Mouse (Mus musculus) hindbrain, embryonic 16.5 days (tissue): Measurements from ENCODE around the gene Chrnb1. TPM values are rescaled to one million over a fixed set of nuclear protein-coding genes. Genes with fewer than 3 reads are reported as not detected.

Source experiments
- ATAC-seq: fragments of 200-750 bp; cut with Nextera tagmentation; 2 replicates; pipeline ENCODE4 v1.8.0; 2017; ENCODE audit warnings: moderate TSS enrichment, moderate library complexity
- H3K27ac ChIP-seq: fragments of 300-500 bp; sonication (generic); 2 replicates; pipeline ENCODE4 v1.5.1; 2014; ENCODE audit warnings: low read depth, mild to moderate bottlenecking, control low read depth, low read length, moderate library complexity
- H3K27me3 ChIP-seq: fragments of 300-500 bp; sonication (generic); replicated peaks from 2 replicates; pipeline ENCODE4 v1.6.1; 2014; ENCODE audit warnings: low read length; ENCODE audit not compliant: control insufficient read depth, insufficient read depth
- H3K36me3 ChIP-seq: fragments of 300-500 bp; sonication (generic); 2 replicates; pipeline ENCODE4 v1.6.1; 2014; ENCODE audit warnings: mild to moderate bottlenecking, low read length, moderate library complexity, mixed read lengths; ENCODE audit not compliant: control insufficient read depth, insufficient read depth
- H3K4me1 ChIP-seq: fragments of 300-500 bp; sonication (generic); 2 replicates; pipeline ENCODE4 v1.6.1; 2014; ENCODE audit warnings: low read depth, low read length; ENCODE audit not compliant: control insufficient read depth, insufficient read depth
- H3K4me2 ChIP-seq: fragments of 300-500 bp; sonication (generic); 2 replicates; pipeline ENCODE4 v1.6.1; 2014; ENCODE audit warnings: mild to moderate bottlenecking, low read length, control low read depth, moderate library complexity
- H3K4me3 ChIP-seq: fragments of 300-500 bp; sonication (generic); 2 replicates; pipeline ENCODE4 v1.5.1; 2014; ENCODE audit warnings: mild to moderate bottlenecking, low read length, control low read depth, moderate library complexity
- H3K9ac ChIP-seq: fragments of 300-500 bp; sonication (generic); 2 replicates; pipeline ENCODE4 v1.6.1; 2014; ENCODE audit warnings: low read depth, mild to moderate bottlenecking, control low read depth, low read length, moderate library complexity
- H3K9me3 ChIP-seq: fragments of 300-500 bp; sonication (generic); 2 replicates; pipeline ENCODE4 v1.6.1; 2014; ENCODE audit warnings: mild to moderate bottlenecking, low read length, moderate library complexity; ENCODE audit not compliant: control insufficient read depth
- WGBS: fragments of 180-500 bp; shearing (Covaris S2); extraction: QIAGEN DNeasy Blood & Tissue Kit; methylation state at CpG from one replicate; pipeline ENCODE4 v1.1.7; 2014; 5-methylcytosine and 5-hydroxymethylcytosine counted together
- polyA plus RNA-seq: library from polyadenylated mRNA; unstranded; fragments of >200 nt; fragmentation: Nextera tagmentation; extraction: Ambion mirVana; gene quantifications from 2 replicates; pipeline ENCODE4 v1.2.1, GENCODE M21; 2015

Chrnb1 gene
- polyA plus RNA-seq, 1 experiment from 2014 or later, result 1.4 TPM

DNA sequence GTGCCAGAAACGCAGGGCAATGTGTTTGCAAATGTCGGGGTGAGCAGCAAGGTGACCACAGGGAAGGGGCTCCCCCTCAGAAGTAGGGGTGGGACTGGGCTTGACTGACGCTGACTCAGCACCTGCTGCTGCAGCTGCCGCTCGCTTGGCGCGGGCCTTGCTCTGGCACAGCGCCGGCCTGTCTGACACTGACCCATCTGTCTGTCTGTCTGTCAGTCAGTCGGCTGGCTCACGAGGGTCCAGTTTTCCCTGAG lies 4.3 kb upstream of the Chrnb1 start:
- peak; percentile 1; the same call in 1 of the 2 replicates for ATAC-seq
- under 1% methylated on average over 11 of the region's 11 CpGs for WGBS
- H3K9ac ChIP-seq, result peak overlapping the region; percentile 85
- H3K36me3 ChIP-seq, result no peaks in the 10 kb centered on the region
- H3K9me3 ChIP-seq, result no peaks in the 10 kb centered on the region
- peak overlapping the region; percentile 85 for H3K4me2 ChIP-seq
- peaks cover 54% of the 10 kb centered on the region for H3K4me1 ChIP-seq
- peak overlapping the region; percentile 95 for H3K27ac ChIP-seq
- peaks cover 7% of the 10 kb centered on the region for H3K27me3 ChIP-seq
- peak overlapping the region; percentile 61 for H3K4me3 ChIP-seq

DNA sequence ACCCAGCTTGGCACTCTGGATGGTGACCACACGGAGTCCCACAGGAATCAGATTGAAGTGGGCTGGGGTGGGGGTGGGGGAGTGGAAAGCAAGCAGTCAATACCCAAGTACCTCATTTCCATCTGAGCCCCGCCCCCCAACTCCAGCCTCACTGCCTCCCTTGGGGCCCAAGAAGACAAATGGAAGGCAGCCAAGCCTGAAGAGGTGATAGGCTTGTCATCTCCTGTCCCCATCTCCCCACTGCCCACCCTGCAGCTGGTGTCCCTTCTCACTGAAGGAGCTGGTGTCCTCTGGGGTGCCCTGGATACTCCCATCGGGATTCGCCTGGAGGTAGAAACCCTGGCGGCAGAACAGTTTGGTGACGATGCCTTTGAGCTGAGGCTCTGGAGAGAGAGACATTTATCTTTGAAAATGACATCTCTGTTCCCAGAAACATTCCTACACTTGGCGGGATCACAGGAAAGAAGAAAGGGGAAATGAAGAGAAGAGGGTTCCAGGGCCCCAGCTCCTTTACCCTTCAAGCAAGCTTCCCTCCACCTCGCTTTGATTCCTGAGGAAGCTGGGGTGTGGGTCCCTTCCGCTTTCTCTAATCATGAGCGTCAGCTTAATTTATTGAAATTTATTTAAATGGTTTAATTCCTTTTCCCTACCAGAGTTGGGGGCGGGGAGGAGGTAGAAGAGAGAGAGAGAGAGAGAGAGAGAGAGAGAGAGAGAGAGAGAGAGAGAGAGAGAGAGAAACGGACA lies 3.8 kb upstream of the Chrnb1 start:
- Histone ChIP-seq H3K36me3 (no peaks in the 10 kb centered on the region), H3K9ac (peak overlapping the region; percentile 85), H3K27ac (peak overlapping the region; percentile 95), H3K4me2 (peak overlapping the region; percentile 85), H3K27me3 (peaks cover 2% of the 10 kb centered on the region), H3K9me3 (no peaks in the 10 kb centered on the region), H3K4me1 (peaks cover 49% of the 10 kb centered on the region), H3K4me3 (peak overlapping the region; percentile 61)
- no peak for ATAC-seq
- 16% methylated on average over 12 of the region's 12 CpGs for WGBS

DNA sequence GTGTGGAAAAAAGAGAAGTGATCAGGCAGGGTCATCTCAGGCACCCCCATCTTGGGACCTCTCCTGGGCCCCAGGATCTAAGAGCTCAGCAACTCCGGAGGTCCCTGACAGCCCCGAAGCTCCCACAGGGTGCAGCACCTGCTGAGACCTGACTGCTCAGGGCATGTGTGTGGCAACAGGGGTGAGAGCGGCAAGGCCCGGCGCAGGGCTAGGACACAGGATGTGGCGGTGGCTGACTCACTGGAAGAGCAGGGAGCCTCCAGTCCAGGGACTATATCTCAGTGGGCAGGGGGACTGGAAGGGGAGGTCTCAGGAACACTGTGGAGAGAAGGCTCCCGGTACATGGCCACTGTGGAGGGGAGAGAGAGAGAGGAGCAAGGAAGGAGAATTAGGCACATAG lies 2.2 kb upstream of the Chrnb1 start:
- no peak for ATAC-seq
- Histone ChIP-seq H3K27ac (no peak overlapping the region), H3K36me3 (no peaks in the 10 kb centered on the region), H3K27me3 (peaks cover 4% of the 10 kb centered on the region), H3K4me1 (peaks cover 35% of the 10 kb centered on the region), H3K9ac (no peak overlapping the region), H3K4me2 (no peak overlapping the region), H3K4me3 (no peak overlapping the region), H3K9me3 (no peaks in the 10 kb centered on the region)
- 88% methylated on average over 7 of the region's 7 CpGs for WGBS

DNA sequence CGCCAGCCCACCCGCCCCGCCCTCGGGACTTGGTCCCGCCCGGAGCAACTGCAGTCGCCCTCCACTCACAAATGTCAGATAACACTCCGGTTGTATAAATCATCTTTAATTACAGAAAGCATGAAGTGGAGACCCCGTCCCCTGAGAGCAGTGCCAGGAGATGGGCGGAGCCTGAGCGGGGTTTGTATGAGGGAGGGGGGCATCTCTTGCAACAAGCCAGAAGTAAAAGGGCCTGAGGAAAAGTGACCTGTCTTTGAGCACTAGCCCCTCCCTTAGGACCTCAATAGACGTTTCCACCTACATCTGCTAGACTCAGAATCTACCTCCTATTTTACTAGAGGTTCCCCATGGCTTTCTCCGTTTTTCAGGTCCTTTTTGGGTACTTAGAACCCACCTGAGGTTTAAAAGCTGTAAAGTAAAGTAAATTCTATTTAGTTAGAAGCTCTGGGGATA lies 266 bp upstream of the Chrnb1 start:
- H3K4me2 ChIP-seq, result peak overlapping the region; percentile 90
- peak overlapping the region; percentile 51 for H3K4me3 ChIP-seq
- ATAC-seq, result no peak
- H3K4me1 ChIP-seq, result peaks cover 19% of the 10 kb centered on the region
- H3K27me3 ChIP-seq, result peaks cover 4% of the 10 kb centered on the region
- peak overlapping the region; percentile 60 for H3K9ac ChIP-seq
- 3% methylated on average over 13 of the region's 13 CpGs for WGBS
- no peaks in the 10 kb centered on the region for H3K9me3 ChIP-seq
- H3K27ac ChIP-seq, result no peak overlapping the region
- no peaks in the 10 kb centered on the region for H3K36me3 ChIP-seq

DNA sequence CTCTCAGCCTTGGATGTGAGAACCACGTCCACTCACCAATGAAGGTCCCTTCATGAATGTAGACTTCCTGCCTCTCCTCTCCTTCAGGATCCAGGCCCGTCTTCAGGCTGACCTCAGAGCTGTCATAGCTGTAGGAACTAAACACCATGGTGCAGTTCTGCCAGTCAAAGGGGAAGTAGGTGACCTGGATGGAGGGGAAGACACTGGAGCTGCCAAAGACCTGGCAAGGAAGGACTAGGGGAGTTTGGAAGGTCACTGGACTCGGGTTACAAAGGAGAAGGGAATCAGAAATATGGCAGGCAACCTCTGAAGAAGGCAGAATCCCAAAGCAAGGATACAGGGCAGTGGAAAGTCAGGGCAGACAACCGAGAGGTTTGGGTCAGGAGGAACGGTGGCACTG lies 2.3 kb downstream of the Chrnb1 start:
- Histone ChIP-seq H3K4me2 (no peak overlapping the region), H3K4me1 (peaks cover 5% of the 10 kb centered on the region; the same call in 1 of the 2 replicates), H3K9ac (no peak overlapping the region), H3K27ac (no peak overlapping the region), H3K4me3 (no peak overlapping the region), H3K36me3 (no peaks in the 10 kb centered on the region), H3K27me3 (peaks cover 4% of the 10 kb centered on the region), H3K9me3 (no peaks in the 10 kb centered on the region)
- 66% methylated on average over 5 of the region's 5 CpGs for WGBS
- no peak for ATAC-seq

DNA sequence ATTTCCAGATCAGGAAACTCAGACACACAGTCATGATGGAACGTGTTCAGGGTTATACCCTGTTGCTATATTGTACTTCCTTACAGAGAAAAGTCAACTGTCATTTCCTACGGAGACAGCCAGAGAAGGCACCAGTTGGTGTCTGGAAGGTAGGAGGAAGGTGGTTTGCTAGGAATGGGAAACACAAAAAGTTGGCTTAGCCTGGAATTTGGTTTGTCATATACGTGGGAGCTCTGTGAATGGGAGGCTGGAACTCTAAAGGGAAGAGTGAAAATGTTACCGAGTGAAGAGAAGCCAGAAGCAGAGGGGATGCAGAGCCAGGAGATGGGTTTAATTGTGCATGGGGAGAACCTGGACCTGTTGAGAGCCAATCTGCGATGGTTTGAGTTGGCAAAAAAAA lies 4.3 kb downstream of the Chrnb1 start:
- no peaks in the 10 kb centered on the region for H3K9me3 ChIP-seq
- 72% methylated on average over 5 of the region's 5 CpGs for WGBS
- peaks cover 5% of the 10 kb centered on the region; the same call in 1 of the 2 replicates for H3K4me1 ChIP-seq
- H3K9ac ChIP-seq, result no peak overlapping the region
- H3K27me3 ChIP-seq, result peaks cover 4% of the 10 kb centered on the region; the same call in 1 of the 2 replicates
- ATAC-seq, result no peak
- H3K4me3 ChIP-seq, result no peak overlapping the region
- H3K36me3 ChIP-seq, result no peaks in the 10 kb centered on the region
- H3K4me2 ChIP-seq, result no peak overlapping the region
- H3K27ac ChIP-seq, result no peak overlapping the region

DNA sequence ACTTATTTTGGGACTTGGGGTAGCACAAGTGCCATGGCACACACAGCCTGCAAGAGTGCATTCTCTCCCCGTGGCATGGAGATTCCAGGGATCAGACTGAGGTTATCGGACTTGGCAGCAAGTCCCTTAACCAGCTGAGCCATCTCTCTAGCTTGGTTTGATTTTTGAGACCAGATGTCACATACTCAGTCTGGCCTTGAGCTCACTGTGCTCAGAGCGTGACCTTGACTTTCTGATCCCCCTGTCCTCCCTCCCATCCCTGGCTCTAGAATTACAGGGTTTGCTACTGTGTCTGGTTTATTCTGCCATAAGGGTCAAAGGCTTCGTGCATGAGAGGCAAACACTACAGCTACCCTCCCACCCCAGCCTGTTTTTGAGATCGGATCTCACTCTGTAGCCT lies 6.3 kb downstream of the Chrnb1 start:
- Histone ChIP-seq H3K4me2 (no peak overlapping the region), H3K9me3 (no peaks in the 10 kb centered on the region), H3K27ac (no peak overlapping the region), H3K9ac (no peak overlapping the region), H3K27me3 (0 out of 2 replicates have a peak, but pooled peaks cover 4% of the 10 kb centered on the region), H3K4me1 (no peaks in the 10 kb centered on the region), H3K4me3 (no peak overlapping the region), H3K36me3 (no peaks in the 10 kb centered on the region)
- ATAC-seq, result no peak
- 65% methylated on average over 5 of the region's 5 CpGs for WGBS

DNA sequence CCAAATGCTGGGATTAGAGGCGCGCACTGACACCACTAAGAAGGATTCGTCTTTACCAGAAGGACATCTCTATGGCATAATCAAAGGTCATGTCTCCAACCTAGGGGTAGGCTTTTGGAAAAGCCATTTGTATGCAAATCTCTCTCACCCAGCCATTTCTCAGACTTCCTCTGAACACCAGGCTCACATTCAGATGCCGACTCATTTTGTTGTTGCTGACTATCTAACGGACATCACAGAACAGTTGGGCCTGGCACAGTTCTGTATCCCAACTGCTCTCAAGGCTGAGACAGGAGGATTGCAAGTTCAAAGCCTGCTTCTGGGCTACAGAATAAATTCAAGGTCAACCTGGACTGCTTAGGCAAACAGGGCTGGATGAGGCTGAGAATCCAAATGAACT lies 8.4 kb downstream of the Chrnb1 start:
- Histone ChIP-seq H3K27ac (no peak overlapping the region), H3K36me3 (no peaks in the 10 kb centered on the region), H3K4me3 (no peak overlapping the region), H3K4me1 (no peaks in the 10 kb centered on the region), H3K9ac (no peak overlapping the region), H3K9me3 (no peaks in the 10 kb centered on the region), H3K4me2 (no peak overlapping the region), H3K27me3 (no peaks in the 10 kb centered on the region)
- ATAC-seq, result no peak
- 85% methylated on average over 5 of the region's 5 CpGs for WGBS

DNA sequence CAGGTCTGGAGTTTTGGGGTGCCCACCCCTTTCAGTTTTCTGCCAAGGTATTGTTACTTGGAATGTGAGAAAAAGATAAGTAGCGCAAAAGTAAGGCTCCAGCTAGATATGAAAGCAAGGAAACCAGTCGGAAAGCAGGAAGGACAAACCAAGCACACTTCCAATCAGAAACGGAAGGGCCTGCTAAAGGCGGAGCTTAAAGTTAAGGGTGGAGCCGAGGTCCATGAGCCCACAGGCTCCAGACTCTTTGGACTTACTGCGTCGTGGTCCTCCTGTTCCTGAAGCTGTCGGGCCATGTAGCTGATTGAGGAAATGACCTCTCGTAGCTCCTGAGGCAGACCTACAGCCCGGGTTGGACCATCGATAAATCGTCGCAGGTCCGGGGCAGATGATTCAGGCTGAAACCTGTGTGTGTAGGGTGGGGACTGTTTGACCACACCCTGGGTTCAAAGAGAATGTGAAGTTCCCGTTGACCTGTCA lies 10.9 kb downstream of the Chrnb1 start:
- H3K4me2 ChIP-seq, result no peak overlapping the region
- H3K27ac ChIP-seq, result no peak overlapping the region
- H3K9ac ChIP-seq, result no peak overlapping the region
- no peak for ATAC-seq
- 48% methylated on average over 15 of the region's 15 CpGs for WGBS
- H3K4me3 ChIP-seq, result no peak overlapping the region
- no peaks in the 10 kb centered on the region for H3K9me3 ChIP-seq
- no peaks in the 10 kb centered on the region for H3K27me3 ChIP-seq
- no peaks in the 10 kb centered on the region for H3K36me3 ChIP-seq
- H3K4me1 ChIP-seq, result no peaks in the 10 kb centered on the region
